Mouse (Mus musculus): Measurements from ENCODE around the gene Il13ra2.
"Not testable (repeated sequence)": the region's sequence is repeated elsewhere in the genome, so short reads cannot be mapped to it uniquely, and the experiment has no call there.

Gene Il13ra2

GRCm38 (mm10) chrX:147429129-147429528 is at the start of gene Il13ra2:
TSS of gene Il13ra2 (minus strand) at chrX:147429192.
- DNase-seq, result no peak

GRCm38 (mm10) chrX:147453610-147454009 is 24.6 kb upstream of the Il13ra2 start, which contains the start of gene Vmn1r239-ps:
TSS of gene Vmn1r239-ps (minus strand) at chrX:147453710.
- DNase-seq, result not testable (repeated sequence)

GRCm38 (mm10) chrX:147443386-147443785 is 14.4 kb upstream of the Il13ra2 start:
- DNase-seq, result no peak

GRCm38 (mm10) chrX:147435400-147435799 is 6.4 kb upstream of the Il13ra2 start:
- DNase-seq, result no peak

- DNase-seq, result peak; percentile 65
These were observed 761 bp upstream of the Il13ra2 start for GRCm38 (mm10) chrX:147429753-147430152.

GRCm38 (mm10) chrX:147393446-147393845 is 35.5 kb downstream of the Il13ra2 start:
- no peak for DNase-seq

- DNase-seq, result no peak
These were observed 79.8 kb downstream of the Il13ra2 start for GRCm38 (mm10) chrX:147349167-147349566.

All from lung, postnatal 36 days (tissue).